Mouse (Mus musculus) midbrain, embryonic 12.5 days (tissue): Measurements from ENCODE around the gene Micu1. TPM values are rescaled to one million over a fixed set of nuclear protein-coding genes. Genes with fewer than 3 reads are reported as not detected.
A peak's percentile ranks its signal among the peaks of the same experiment; 100 is the strongest.
"Not testable (repeated sequence)": the region's sequence is repeated elsewhere in the genome, so short reads cannot be mapped to it uniquely, and the experiment has no call there.

Experiments
- ATAC-seq: fragments of 200-750 bp; cut with Nextera tagmentation; 2 replicates; pipeline ENCODE4 v1.8.0; 2017; ENCODE audit warnings: low read depth, moderate TSS enrichment, moderate library complexity; ENCODE audit not compliant: low FRiP score
- H3K27ac ChIP-seq: fragments of 300-500 bp; sonication (generic); replicated peaks from 2 replicates; pipeline ENCODE4 v1.5.1; 2016; ENCODE audit warnings: mild to moderate bottlenecking
- H3K27me3 ChIP-seq: fragments of 300-500 bp; sonication (generic); 2 replicates; pipeline ENCODE4 v1.6.1; 2016; ENCODE audit warnings: mild to moderate bottlenecking
- H3K36me3 ChIP-seq: fragments of 300-500 bp; sonication (generic); 2 replicates; pipeline ENCODE4 v1.6.1; 2016
- H3K4me1 ChIP-seq: fragments of 300-500 bp; sonication (generic); 2 replicates; pipeline ENCODE4 v1.6.1; 2016
- H3K4me2 ChIP-seq: fragments of 300-500 bp; sonication (generic); replicated peaks from 2 replicates; pipeline ENCODE4 v1.6.1; 2016; ENCODE audit warnings: mild to moderate bottlenecking, moderate library complexity
- H3K4me3 ChIP-seq: fragments of 300-500 bp; sonication (generic); 2 replicates; pipeline ENCODE4 v1.5.1; 2016; ENCODE audit warnings: mild to moderate bottlenecking
- H3K9ac ChIP-seq: fragments of 300-500 bp; sonication (generic); replicated peaks from 2 replicates; pipeline ENCODE4 v1.6.1; 2016; ENCODE audit warnings: mild to moderate bottlenecking, moderate library complexity
- H3K9me3 ChIP-seq: fragments of 300-500 bp; sonication (generic); 2 replicates; pipeline ENCODE4 v1.6.1; 2016; ENCODE audit warnings: mild to moderate bottlenecking
- WGBS: fragments of 180-500 bp; shearing (Covaris S2); methylation state at CpG from one replicate; pipeline ENCODE4 v1.1.7; 2016; 5-methylcytosine and 5-hydroxymethylcytosine counted together
- polyA plus RNA-seq: library from polyadenylated mRNA; unstranded; fragments of >200 nt; fragmentation: Nextera tagmentation; extraction: Ambion mirVana; gene quantifications from 2 replicates; pipeline ENCODE4 v1.2.1, GENCODE M21; 2016

The Micu1 gene
- polyA plus RNA-seq, 1 experiment from 2014 or later = 75.3 TPM

- Histone ChIP-seq H3K9ac (no peak overlapping the region), H3K36me3 (no peaks in the 10 kb centered on the region), H3K4me3 (no peak overlapping the region), H3K27ac (no peak overlapping the region), H3K4me2 (no peak overlapping the region), H3K4me1 (peaks cover 3% of the 10 kb centered on the region; the same call in 1 of the 2 replicates), H3K9me3 (no peaks in the 10 kb centered on the region), H3K27me3 (0 out of 2 replicates have a peak, but pooled peaks cover 3% of the 10 kb centered on the region)
- peak; percentile 72; the same call in 1 of the 2 replicates for ATAC-seq
- 37% methylated on average over 13 of the region's 13 CpGs for WGBS
Measured at GRCm38 (mm10) chr10:59864884-59865726, 162.8 kb downstream of the Micu1 start.

GRCm38 (mm10) chr10:59868266-59868665 is 166.0 kb downstream of the Micu1 start:
- 0 out of 2 replicates have a peak, but pooled peaks cover 3% of the 10 kb centered on the region for H3K27me3 ChIP-seq
- no peak overlapping the region for H3K27ac ChIP-seq
- H3K9ac ChIP-seq = no peak overlapping the region
- WGBS = 61% methylated on average over 11 of the region's 11 CpGs
- H3K4me3 ChIP-seq = no peak overlapping the region
- H3K4me2 ChIP-seq = no peak overlapping the region
- peaks cover 3% of the 10 kb centered on the region; the same call in 1 of the 2 replicates for H3K4me1 ChIP-seq
- no peaks in the 10 kb centered on the region for H3K36me3 ChIP-seq
- ATAC-seq = no peak
- no peaks in the 10 kb centered on the region for H3K9me3 ChIP-seq

- no peaks in the 10 kb centered on the region for H3K4me1 ChIP-seq
- WGBS = 85% methylated on average over 6 of the region's 6 CpGs
- no peak overlapping the region for H3K4me3 ChIP-seq
- no peaks in the 10 kb centered on the region for H3K27me3 ChIP-seq
- no peak overlapping the region for H3K4me2 ChIP-seq
- H3K9me3 ChIP-seq = no peaks in the 10 kb centered on the region
- H3K36me3 ChIP-seq = no peaks in the 10 kb centered on the region
- no peak for ATAC-seq
- no peak overlapping the region for H3K9ac ChIP-seq
- H3K27ac ChIP-seq = no peak overlapping the region
Measured at GRCm38 (mm10) chr10:59870038-59870437, 167.8 kb downstream of the Micu1 start.

- H3K4me1 ChIP-seq, H3K36me3 ChIP-seq, H3K4me2 ChIP-seq, H3K9ac ChIP-seq, H3K9me3 ChIP-seq, H3K27ac ChIP-seq, ATAC-seq, H3K27me3 ChIP-seq, H3K4me3 ChIP-seq: not testable (repeated sequence)
- WGBS = 89% methylated on average over 4 of the region's 4 CpGs
Measured at GRCm38 (mm10) chr10:59872651-59873050, 170.4 kb downstream of the Micu1 start.

GRCm38 (mm10) chr10:59873206-59873605 is 170.9 kb downstream of the Micu1 start:
- ATAC-seq = no peak
- 86% methylated on average over 5 of the region's 5 CpGs for WGBS

GRCm38 (mm10) chr10:59873613-59874012 is 171.3 kb downstream of the Micu1 start:
- no peak overlapping the region for H3K9ac ChIP-seq
- ATAC-seq = no peak
- no peaks in the 10 kb centered on the region for H3K9me3 ChIP-seq
- H3K4me2 ChIP-seq = no peak overlapping the region
- H3K27me3 ChIP-seq = no peaks in the 10 kb centered on the region; the same call in 1 of the 2 replicates
- H3K4me3 ChIP-seq = no peak overlapping the region
- no peaks in the 10 kb centered on the region for H3K36me3 ChIP-seq
- WGBS = 73% methylated on average over 5 of the region's 5 CpGs
- peaks cover 1% of the 10 kb centered on the region; the same call in 1 of the 2 replicates for H3K4me1 ChIP-seq
- H3K27ac ChIP-seq = no peak overlapping the region

More at GRCm38 (mm10) chr10:59873206-59873605, 170.9 kb downstream of the Micu1 start:
- Histone ChIP-seq H3K4me1 (no peaks in the 10 kb centered on the region), H3K36me3 (no peaks in the 10 kb centered on the region), H3K4me2 (no peak overlapping the region), H3K9ac (no peak overlapping the region), H3K27me3 (no peaks in the 10 kb centered on the region; the same call in 1 of the 2 replicates), H3K4me3 (no peak overlapping the region), H3K27ac (no peak overlapping the region), H3K9me3 (no peaks in the 10 kb centered on the region)

- H3K4me3 ChIP-seq = no peak overlapping the region
- ATAC-seq = no peak
- H3K9ac ChIP-seq = no peak overlapping the region
- no peaks in the 10 kb centered on the region; the same call in 1 of the 2 replicates for H3K27me3 ChIP-seq
- H3K4me2 ChIP-seq = no peak overlapping the region
- H3K9me3 ChIP-seq = no peaks in the 10 kb centered on the region
- no peak overlapping the region for H3K27ac ChIP-seq
- H3K36me3 ChIP-seq = no peaks in the 10 kb centered on the region
- H3K4me1 ChIP-seq = peaks cover 7% of the 10 kb centered on the region
- 20% methylated on average over 1 of the region's 1 CpGs for WGBS
Measured at GRCm38 (mm10) chr10:59875396-59875795, 173.1 kb downstream of the Micu1 start.

GRCm38 (mm10) chr10:59876698-59877097 is 174.4 kb downstream of the Micu1 start:
- H3K27ac ChIP-seq, H3K4me3 ChIP-seq, H3K36me3 ChIP-seq, H3K9ac ChIP-seq, H3K4me2 ChIP-seq, ATAC-seq, H3K27me3 ChIP-seq, H3K9me3 ChIP-seq: not testable (repeated sequence)
- H3K4me1 ChIP-seq = peaks cover 15% of the 10 kb centered on the region
- WGBS = 90% methylated on average over 4 of the region's 4 CpGs

GRCm38 (mm10) chr10:59877421-59878117 is 175.3 kb downstream of the Micu1 start:
- no peak for ATAC-seq
- H3K36me3 ChIP-seq = no peaks in the 10 kb centered on the region
- H3K27me3 ChIP-seq = no peaks in the 10 kb centered on the region; the same call in 1 of the 2 replicates
- H3K4me1 ChIP-seq = peaks cover 15% of the 10 kb centered on the region
- H3K9ac ChIP-seq = no peak overlapping the region
- no peaks in the 10 kb centered on the region for H3K9me3 ChIP-seq
- H3K27ac ChIP-seq = no peak overlapping the region
- H3K4me2 ChIP-seq = no peak overlapping the region
- no peak overlapping the region for H3K4me3 ChIP-seq
- WGBS = 77% methylated on average over 15 of the region's 15 CpGs

GRCm38 (mm10) chr10:59878823-59879222 is 176.5 kb downstream of the Micu1 start:
- 23% methylated on average over 5 of the region's 5 CpGs for WGBS
- peak overlapping the region; percentile 100; the same call in 1 of the 2 replicates for H3K27ac ChIP-seq
- no peak for ATAC-seq
- peaks cover 15% of the 10 kb centered on the region for H3K4me1 ChIP-seq
- peak overlapping the region; percentile 84 for H3K9ac ChIP-seq
- H3K36me3 ChIP-seq = 0 out of 2 replicates have a peak, but pooled peaks cover under 1% of the 10 kb centered on the region
- no peaks in the 10 kb centered on the region for H3K9me3 ChIP-seq
- H3K27me3 ChIP-seq = no peaks in the 10 kb centered on the region; the same call in 1 of the 2 replicates
- peak overlapping the region; percentile 88 for H3K4me2 ChIP-seq
- H3K4me3 ChIP-seq = peak overlapping the region; percentile 74

- ATAC-seq = peak; percentile 94
- H3K27ac ChIP-seq = peak within 1 kb of the TSS; percentile 100
- H3K27me3 ChIP-seq = no peaks in the 10 kb centered on the region; the same call in 1 of the 2 replicates
- H3K4me2 ChIP-seq = peak within 1 kb of the TSS; percentile 88
- under 1% methylated on average over 80 of the region's 80 CpGs for WGBS
- no peaks in the 10 kb centered on the region for H3K9me3 ChIP-seq
- H3K9ac ChIP-seq = peak within 1 kb of the TSS; percentile 84
- H3K4me1 ChIP-seq = peaks cover 17% of the 10 kb centered on the region
- peak within 1 kb of the TSS; percentile 74 for H3K4me3 ChIP-seq
- H3K36me3 ChIP-seq = 0 out of 2 replicates have a peak, but pooled peaks cover 6% of the 10 kb centered on the region
Measured at GRCm38 (mm10) chr10:59879255-59880028, 177.2 kb downstream of the Micu1 start, which contains the start of gene Dnajb12. Gene Dnajb12, plus strand, starts transcription at chr10:59879556.
